Mouse (Mus musculus) MEL (cell line): ENCODE data around the gene Fdxr. TPM values are rescaled to one million over a fixed set of nuclear protein-coding genes. Genes with fewer than 3 reads are reported as not detected.
A peak's percentile ranks its signal among the peaks of the same experiment; 100 is the strongest.

ENCODE experiments used
- DNase-seq: peaks from one replicate; pipeline ENCODE4 v3.0.0; 2011; ENCODE audit warnings: low read depth, low spot score
- H3K27ac ChIP-seq: 2 replicates; pipeline ENCODE4 v1.5.1; 2012; ENCODE audit warnings: low read depth, mild to moderate bottlenecking, control low read depth, low read length, moderate library complexity; ENCODE audit not compliant: control insufficient read depth
- H3K27me3 ChIP-seq, 2 experiments: fragments of 150-350 bp in 1 of 2; sonication (generic) in 1 of 2; 2 replicates each; pipeline ENCODE4 v1.6.1; 2012; ENCODE audit warnings: low read length in 2 of 2, mild to moderate bottlenecking in 2 of 2, improper control_type of control experiment in 1 of 2, moderate library complexity in 1 of 2; ENCODE audit not compliant: insufficient read depth in 2 of 2, control insufficient read depth in 1 of 2
- H3K36me3 ChIP-seq, 2 experiments: 2 replicates each; pipeline ENCODE4 v1.6.1; 2012 to 2014; ENCODE audit warnings: low read length in 2 of 2, improper control_type of control experiment in 1 of 2, inconsistent platforms in 1 of 2, mild to moderate bottlenecking in 1 of 2; ENCODE audit not compliant: insufficient read depth in 2 of 2, control insufficient read depth in 1 of 2
- H3K4me1 ChIP-seq, 2 experiments: fragments of 150-350 bp in 1 of 2; sonication (generic) in 1 of 2; 2 replicates each; pipeline ENCODE4 v1.6.1; 2012; ENCODE audit warnings: low read length in 2 of 2, improper control_type of control experiment in 1 of 2, mild to moderate bottlenecking in 1 of 2; ENCODE audit not compliant: insufficient read depth in 2 of 2, control insufficient read depth in 1 of 2
- H3K4me3 ChIP-seq, 2 experiments: fragments of 150-350 bp in 1 of 2; sonication (generic) in 1 of 2; 2 replicates each; pipeline ENCODE4 v1.5.1; 2012; ENCODE audit warnings: low read depth in 2 of 2, low read length in 2 of 2, mild to moderate bottlenecking in 2 of 2, moderate library complexity in 2 of 2, control low read depth in 1 of 2, improper control_type of control experiment in 1 of 2; ENCODE audit not compliant: control insufficient read depth in 1 of 2, insufficient read depth in 1 of 2
- H3K79me2 ChIP-seq: 2 replicates; pipeline ENCODE4 v1.6.1; 2012; ENCODE audit warnings: mild to moderate bottlenecking, low read length, moderate library complexity; ENCODE audit not compliant: control insufficient read depth, poor library complexity, insufficient read depth
- H3K9ac ChIP-seq: 2 replicates; pipeline ENCODE4 v1.6.1; 2012; ENCODE audit warnings: low read depth, mild to moderate bottlenecking, control low read depth, low read length, moderate library complexity; ENCODE audit not compliant: control insufficient read depth, poor library complexity, severe bottlenecking
- H3K9me3 ChIP-seq: fragments of 150-350 bp; sonication (generic); replicated peaks from 2 replicates; pipeline ENCODE4 v1.6.1; 2012; ENCODE audit warnings: mild to moderate bottlenecking, low read length, improper control_type of control experiment, moderate library complexity; ENCODE audit not compliant: insufficient read depth
- CHD2 ChIP-seq: IDR thresholded peaks from 2 replicates; pipeline ENCODE4 v1.6.1; 2011; ENCODE audit warnings: low read length, improper control_type of control experiment
- E2F4 ChIP-seq: IDR thresholded peaks from 2 replicates; pipeline ENCODE4 v1.6.1; 2011; ENCODE audit warnings: low read depth, low read length, improper control_type of control experiment, borderline replicate concordance
- EP300 ChIP-seq, 2 experiments: IDR thresholded peaks; 2 replicates each; pipeline ENCODE4 v1.6.1; 2011; ENCODE audit warnings: improper control_type of control experiment in 2 of 2, low read length in 2 of 2, low read depth in 1 of 2, mild to moderate bottlenecking in 1 of 2
- GATA1 ChIP-seq: IDR thresholded peaks from 2 replicates; pipeline ENCODE4 v1.6.1; 2011; ENCODE audit warnings: low read depth, low read length, improper control_type of control experiment
- HCFC1 ChIP-seq: IDR thresholded peaks from 2 replicates; pipeline ENCODE4 v1.6.1; 2012; ENCODE audit warnings: low read depth, mild to moderate bottlenecking, inconsistent platforms, low read length, improper control_type of control experiment, moderate library complexity
- JUND ChIP-seq: IDR thresholded peaks from 2 replicates; pipeline ENCODE4 v1.6.1; 2011; ENCODE audit warnings: low read depth, mild to moderate bottlenecking, improper control_type of control experiment, low read length
- MAFK ChIP-seq: IDR thresholded peaks from 2 replicates; pipeline ENCODE4 v1.6.1; 2011; ENCODE audit warnings: low read depth, mild to moderate bottlenecking, low read length, improper control_type of control experiment, borderline replicate concordance
- MAZ ChIP-seq: IDR thresholded peaks from 2 replicates; pipeline ENCODE4 v1.6.1; 2012; ENCODE audit warnings: low read depth, mild to moderate bottlenecking, inconsistent platforms, low read length, improper control_type of control experiment
- MYC ChIP-seq: IDR thresholded peaks from 2 replicates; pipeline ENCODE4 v1.6.1; 2011; ENCODE audit warnings: low read depth, mild to moderate bottlenecking, low read length, improper control_type of control experiment, moderate library complexity
- NELFE ChIP-seq: IDR thresholded peaks from 2 replicates; pipeline ENCODE4 v1.6.1; 2011; ENCODE audit warnings: low read depth, low read length, improper control_type of control experiment
- NRF1 ChIP-seq: IDR thresholded peaks from 2 replicates; pipeline ENCODE4 v1.6.1; 2014; ENCODE audit warnings: low read depth, mild to moderate bottlenecking, inconsistent platforms, low read length, improper control_type of control experiment, moderate library complexity; ENCODE audit not compliant: poor library complexity, insufficient read depth, severe bottlenecking
- POLR2AphosphoS2 ChIP-seq: IDR thresholded peaks from 2 replicates; pipeline ENCODE4 v1.6.1; 2011; ENCODE audit warnings: low read length, improper control_type of control experiment
- POLR2AphosphoS5 ChIP-seq: IDR thresholded peaks from 2 replicates; pipeline ENCODE4 v1.6.1; 2012; ENCODE audit warnings: low read depth, borderline replicate concordance, mild to moderate bottlenecking, inconsistent platforms, low read length, moderate library complexity, mixed read lengths
- RCOR1 ChIP-seq: IDR thresholded peaks from 2 replicates; pipeline ENCODE4 v1.6.1; 2012; ENCODE audit warnings: low read depth, mild to moderate bottlenecking, inconsistent platforms, low read length, improper control_type of control experiment
- SIN3A ChIP-seq: IDR thresholded peaks from 2 replicates; pipeline ENCODE4 v1.6.1; 2012; ENCODE audit warnings: low read length, improper control_type of control experiment, inconsistent platforms
- USF1 ChIP-seq: IDR thresholded peaks from 2 replicates; pipeline ENCODE4 v1.6.1; 2014; ENCODE audit warnings: low read depth, mild to moderate bottlenecking, inconsistent platforms, low read length, improper control_type of control experiment, moderate library complexity
- ZC3H11A ChIP-seq: IDR thresholded peaks from 2 replicates; pipeline ENCODE4 v1.6.1; 2012; ENCODE audit warnings: low read depth, mild to moderate bottlenecking, inconsistent platforms, low read length, improper control_type of control experiment
- ZKSCAN1 ChIP-seq: IDR thresholded peaks from 2 replicates; pipeline ENCODE4 v1.6.1; 2012; ENCODE audit warnings: low read depth, mild to moderate bottlenecking, inconsistent platforms, low read length, improper control_type of control experiment, moderate library complexity
- ZMIZ1 ChIP-seq: IDR thresholded peaks from 2 replicates; pipeline ENCODE4 v1.6.1; 2012; ENCODE audit warnings: low read depth, mild to moderate bottlenecking, inconsistent platforms, low read length, improper control_type of control experiment, moderate library complexity
- ZNF384 ChIP-seq: IDR thresholded peaks from 2 replicates; pipeline ENCODE4 v1.6.1; 2012; ENCODE audit warnings: low read depth, mild to moderate bottlenecking, inconsistent platforms, low read length, improper control_type of control experiment
- polyA plus RNA-seq, 2 experiments: library from polyadenylated mRNA; stranded (reverse) in 1 of 2; unstranded in 1 of 2; fragments of >175 nt in 1 of 2; fragments of >200 nt in 1 of 2; gene quantifications; 2 replicates each; pipeline versions ENCODE4 v1.2.1 to v1.2.4; 2012; ENCODE audit warnings: low replicate concordance in 2 of 2, low read depth in 1 of 2; ENCODE audit not compliant: insufficient read length in 2 of 2, insufficient read depth in 1 of 2, missing spikeins in 1 of 2
- total RNA-seq: library from RNA; depleted of rRNA; stranded (reverse); fragments of 300-350 nt; gene quantifications from 2 replicates; pipeline ENCODE4 v1.2.3, GENCODE M21; 2012

The Fdxr gene
- total and polyA plus RNA-seq, 3 experiments = 32.7 to 37.7 TPM; not detected in 1

GRCm38 (mm10) chr11:115234320-115235044, 42.4 kb downstream of the Fdxr start:
- Histone ChIP-seq H3K4me3 (no peak overlapping the region), H3K27me3 (no peaks in the 10 kb centered on the region), H3K27ac (no peak overlapping the region), H3K9ac (no peak overlapping the region)
- peak; percentile 31 for DNase-seq
- no peak for TF ChIP-seq RCOR1
- TF ChIP-seq ZNF384 = no peak
- no peak for TF ChIP-seq ZMIZ1
- TF ChIP-seq, all 39 proteins: peak for 0
- no peaks in the 10 kb centered on the region for H3K79me2 ChIP-seq
- H3K9me3 ChIP-seq = no peaks in the 10 kb centered on the region
- no peaks in the 10 kb centered on the region; a peak in 2 of 4 replicates for H3K36me3 ChIP-seq
- H3K4me1 ChIP-seq = no peaks in the 10 kb centered on the region

DNA sequence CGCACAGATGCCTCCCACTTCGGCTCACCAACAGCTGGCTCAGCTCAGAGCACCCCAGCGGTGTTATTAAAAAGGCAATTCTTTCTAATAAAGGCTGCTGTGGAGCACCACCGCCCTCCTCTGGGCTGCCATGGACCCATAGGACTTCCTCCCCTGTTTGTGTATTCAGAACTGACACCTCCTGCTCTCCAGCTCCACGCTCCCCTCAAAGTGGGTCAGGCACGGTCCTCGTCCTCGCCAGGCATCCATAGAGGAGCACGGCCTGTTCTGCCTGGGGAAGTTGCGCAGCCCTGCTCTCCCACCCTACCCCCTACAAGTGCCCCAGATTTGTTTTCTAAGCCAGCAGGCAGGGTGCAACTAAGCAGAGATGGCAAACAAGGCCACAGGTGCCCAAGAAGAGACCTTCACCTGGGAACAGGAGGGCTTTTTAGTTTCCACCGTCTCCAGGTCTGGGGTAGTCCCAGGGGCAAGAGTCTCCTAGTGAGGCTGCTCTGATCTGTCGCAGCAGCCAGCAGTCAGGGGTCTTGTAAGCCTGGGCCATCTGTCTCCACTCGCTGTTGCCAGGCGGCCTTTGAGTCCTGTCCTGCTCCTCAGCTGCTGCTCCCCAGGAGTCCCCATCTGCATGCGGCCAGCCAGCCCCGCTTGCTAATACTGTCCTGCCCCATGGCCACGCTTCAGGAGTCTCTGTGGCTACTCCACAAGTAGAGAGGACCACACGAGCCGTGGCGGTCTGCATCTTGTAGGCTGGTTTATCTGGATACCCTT, 43.1 kb downstream of the Fdxr start:
- Histone ChIP-seq H3K4me3 (no peak overlapping the region), H3K9me3 (no peaks in the 10 kb centered on the region), H3K4me1 (no peaks in the 10 kb centered on the region), H3K79me2 (no peaks in the 10 kb centered on the region), H3K36me3 (no peaks in the 10 kb centered on the region; a peak in 1 of 4 replicates), H3K27ac (no peak overlapping the region)
- no peak for TF ChIP-seq ZKSCAN1
- no peak for TF ChIP-seq MYC
- no peak for TF ChIP-seq NRF1
- no peak for TF ChIP-seq POLR2AphosphoS5
- TF ChIP-seq JUND = no peak
- TF ChIP-seq E2F4 = no peak
- TF ChIP-seq ZC3H11A = no peak
- no peak for TF ChIP-seq SIN3A
- TF ChIP-seq USF1 = no peak
- no peak for TF ChIP-seq ZNF384
- no peak for TF ChIP-seq MAFK
- TF ChIP-seq ZMIZ1 = no peak
- no peak for TF ChIP-seq NELFE
- TF ChIP-seq MAZ = no peak
- no peak for TF ChIP-seq GATA1
- TF ChIP-seq CHD2 = no peak
- TF ChIP-seq POLR2AphosphoS2 = no peak
- no peak for TF ChIP-seq EP300 (IDR thresholded peaks at IDR 0.05; ENCODE audit: low read depth in 1 of 2, low read length in 2 of 2)
- TF ChIP-seq HCFC1 = no peak
- TF ChIP-seq, all 39 proteins: peak for 0
- H3K27me3 ChIP-seq = no peaks in the 10 kb centered on the region
- no peak for DNase-seq
- H3K9ac ChIP-seq = no peak overlapping the region
